Mouse (Mus musculus): ENCODE measurements around the gene Gm7030.
"Not testable (repeated sequence)": the region's sequence is repeated elsewhere in the genome, so short reads cannot be mapped to it uniquely, and the experiment has no call there.

Gene Gm7030

DNA sequence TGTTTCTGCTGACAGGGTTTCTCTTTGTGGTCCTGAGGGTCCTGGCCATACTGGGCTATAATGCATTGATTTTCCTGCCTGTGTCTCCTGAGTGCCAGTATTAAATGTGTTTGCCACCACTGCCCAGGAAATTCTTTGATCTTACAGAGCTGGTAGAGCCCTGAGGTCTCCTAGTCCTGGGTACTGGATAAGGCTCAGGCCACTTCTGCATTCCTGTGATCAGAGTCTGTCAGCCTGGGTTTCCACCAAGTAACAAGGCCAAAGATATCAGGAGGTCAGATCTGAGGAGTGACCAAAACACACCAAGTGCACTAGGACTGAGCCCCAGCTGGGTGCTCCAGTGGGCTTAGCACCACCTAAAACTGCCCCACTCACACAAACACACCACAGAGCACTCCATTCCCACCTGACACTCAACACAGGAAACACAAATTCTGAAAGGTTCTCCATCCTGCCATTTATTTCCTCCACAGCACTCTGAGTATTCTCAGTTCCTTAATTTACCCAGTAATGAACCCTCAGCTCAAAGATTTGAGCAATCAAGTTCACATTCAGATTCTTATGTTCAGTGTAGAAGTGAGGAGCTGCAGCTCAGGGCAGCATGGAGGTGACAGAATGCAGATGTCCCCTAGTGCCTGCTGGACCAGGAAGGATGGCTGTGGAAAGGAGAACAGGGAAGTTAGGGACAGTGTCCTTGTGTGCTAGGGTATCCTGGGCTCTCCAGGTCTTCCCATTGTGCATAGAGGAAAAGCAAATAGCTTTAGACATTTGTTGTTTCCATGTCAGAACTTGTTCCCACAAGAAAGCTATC, 6.4 kb upstream of the Gm7030 start:
- not testable (repeated sequence) for DNase-seq (ENCODE audit: low spot score)

- DNase-seq (ENCODE audit: low spot score), result peak; percentile 83
These were observed 2.5 kb upstream of the Gm7030 start for GRCm38 (mm10) chr17:36131516-36132265.

- not testable (repeated sequence) for DNase-seq (ENCODE audit: low spot score)
These were observed 700 bp downstream of the Gm7030 start for GRCm38 (mm10) chr17:36128525-36128924.

- DNase-seq (ENCODE audit: low spot score), result not testable (repeated sequence)
These were observed 5.1 kb downstream of the Gm7030 start for GRCm38 (mm10) chr17:36124111-36124510.

DNA sequence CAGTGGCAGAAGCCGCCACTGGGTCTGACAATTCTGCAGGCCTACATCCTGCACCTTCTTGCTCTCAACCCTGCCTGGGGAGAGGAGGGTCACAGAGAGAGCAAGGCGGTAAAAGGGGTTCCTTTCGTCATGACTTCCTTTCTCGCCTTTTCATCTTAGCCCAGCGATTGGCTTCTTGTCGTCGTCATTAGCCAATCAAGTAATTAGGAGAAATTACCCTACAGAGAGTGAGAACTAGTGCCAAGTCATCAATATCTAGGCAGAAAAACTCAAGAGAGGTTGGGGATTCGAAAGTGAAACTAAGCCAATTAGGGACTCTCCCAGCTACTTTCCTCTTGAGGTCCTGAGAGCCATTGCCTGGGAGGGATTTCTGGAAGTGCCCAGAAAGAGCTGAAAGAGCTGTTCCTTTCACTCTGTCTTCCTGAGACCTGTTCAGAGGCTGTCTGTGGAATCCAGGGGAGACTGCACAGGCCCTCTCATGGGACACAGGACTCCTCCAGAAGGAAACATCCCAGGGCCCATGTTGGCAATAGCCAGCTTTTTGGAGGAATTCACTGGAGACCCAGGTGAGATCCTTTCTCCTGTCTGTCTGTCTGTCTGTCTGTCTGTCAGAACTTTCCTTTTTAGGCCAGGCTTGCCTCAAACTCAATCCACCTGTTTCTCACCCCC, 7.7 kb downstream of the Gm7030 start, which contains the start of gene Gm19684:
Gm19684 (plus strand) TSS at position 327 of the 669 bp plus-strand sequence.
- not testable (repeated sequence) for DNase-seq (ENCODE audit: low spot score)

- DNase-seq (ENCODE audit: low spot score), result not testable (repeated sequence)
These were observed 8.4 kb downstream of the Gm7030 start for GRCm38 (mm10) chr17:36120839-36121238.

GRCm38 (mm10) chr17:36116545-36116944, 12.7 kb downstream of the Gm7030 start:
- DNase-seq (ENCODE audit: low spot score), result not testable (repeated sequence)

- peak; percentile 70 for DNase-seq (ENCODE audit: low spot score)
These were observed 15.1 kb downstream of the Gm7030 start for GRCm38 (mm10) chr17:36113979-36114593.

GRCm38 (mm10) chr17:36111510-36111868, 17.7 kb downstream of the Gm7030 start:
- not testable (repeated sequence) for DNase-seq (ENCODE audit: low spot score)

DNA sequence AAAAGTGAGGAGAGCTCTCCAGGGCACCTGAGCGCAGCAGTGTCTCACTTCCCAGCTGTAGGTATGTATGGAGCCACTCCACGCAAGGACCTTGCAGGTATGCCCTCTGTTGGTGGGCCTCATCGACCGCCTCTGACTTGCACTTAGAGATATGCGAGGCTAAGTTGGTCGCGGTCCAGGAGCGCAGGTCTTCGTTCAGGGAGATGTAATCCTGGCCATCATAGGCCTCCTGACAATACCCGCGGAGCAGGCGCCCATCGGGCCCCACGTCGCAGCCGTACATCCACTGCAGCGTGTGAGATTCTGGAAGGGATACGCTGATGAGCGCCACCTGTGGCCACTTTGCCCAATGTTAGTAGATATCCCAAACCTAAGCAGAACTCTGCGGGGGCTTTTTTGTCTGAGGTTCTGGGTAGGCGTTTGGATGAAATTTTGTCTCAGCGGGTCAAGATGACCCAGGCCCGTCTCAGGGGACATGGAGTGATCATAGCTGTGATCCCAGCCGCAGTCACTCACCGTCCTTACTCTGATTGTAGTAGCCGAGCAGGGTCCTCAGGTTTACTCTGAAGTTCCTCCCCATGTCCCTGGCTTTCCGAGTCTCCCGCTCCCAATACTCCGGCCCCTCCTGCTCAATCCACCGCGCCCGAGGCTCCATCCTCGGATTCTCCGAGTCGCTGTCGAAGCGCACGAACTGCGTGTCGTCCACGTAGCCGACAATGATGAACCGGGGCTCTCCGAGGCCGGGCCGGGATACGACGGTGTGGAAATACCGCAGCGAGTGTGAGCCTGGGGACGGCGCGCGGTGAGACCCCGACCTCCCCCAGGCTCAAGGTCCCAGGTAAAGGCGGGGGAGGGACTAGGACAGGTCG, 18.4 kb downstream of the Gm7030 start:
- not testable (repeated sequence) for DNase-seq (ENCODE audit: low spot score)

GRCm38 (mm10) chr17:36110129-36110528, 19.1 kb downstream of the Gm7030 start:
- DNase-seq (ENCODE audit: low spot score), result not testable (repeated sequence)

DNA sequence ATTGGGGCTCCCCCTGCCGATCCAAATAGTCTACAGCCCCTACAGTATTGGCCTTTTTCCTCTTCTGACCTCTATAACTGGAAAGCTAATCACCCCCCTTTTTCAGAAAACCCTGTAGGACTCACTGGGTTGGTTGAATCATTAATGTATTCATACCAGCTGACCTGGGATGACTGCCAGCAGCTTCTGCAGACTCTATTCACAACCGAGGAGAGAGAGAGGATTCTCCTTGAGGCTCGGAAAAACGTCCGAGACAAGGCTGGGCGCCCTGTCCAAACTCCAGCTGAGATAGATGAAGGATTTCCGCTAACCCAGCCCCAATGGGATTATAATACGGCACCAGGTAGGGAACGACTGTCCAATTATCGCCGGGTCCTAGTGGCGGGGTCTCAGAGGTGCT, 27.1 kb downstream of the Gm7030 start:
- DNase-seq (ENCODE audit: low spot score), result not testable (repeated sequence)

- not testable (repeated sequence) for DNase-seq (ENCODE audit: low spot score)
These were observed 29.6 kb downstream of the Gm7030 start for GRCm38 (mm10) chr17:36099603-36100002.

GRCm38 (mm10) chr17:36093936-36094335, 35.3 kb downstream of the Gm7030 start:
- no peak for DNase-seq (ENCODE audit: low spot score)

GRCm38 (mm10) chr17:36092520-36092919, 36.7 kb downstream of the Gm7030 start:
- DNase-seq (ENCODE audit: low spot score), result not testable (repeated sequence)

DNA sequence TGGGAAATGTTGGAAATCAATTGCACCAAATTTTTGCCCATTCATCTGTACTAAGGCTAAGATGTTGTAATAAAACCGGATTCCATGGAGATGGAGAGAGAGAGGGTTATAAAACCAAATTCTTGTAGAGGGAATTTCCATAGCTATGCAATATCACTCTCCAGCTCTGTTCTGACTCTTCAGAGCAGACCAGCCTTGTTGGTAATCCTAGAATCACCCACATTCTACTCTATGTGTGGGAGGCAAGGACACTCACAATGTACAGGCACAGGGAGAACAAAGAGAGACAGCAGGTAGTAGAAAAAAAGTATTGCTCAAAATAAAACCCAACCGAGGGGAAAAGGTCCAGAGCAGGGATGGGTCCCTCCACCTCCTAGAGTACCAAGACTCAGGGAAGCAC, 37.3 kb downstream of the Gm7030 start:
- DNase-seq (ENCODE audit: low spot score), result not testable (repeated sequence)

- DNase-seq (ENCODE audit: low spot score), result not testable (repeated sequence)
These were observed 43.2 kb downstream of the Gm7030 start for GRCm38 (mm10) chr17:36085976-36086375.

- DNase-seq (ENCODE audit: low spot score), result no peak
These were observed 45.3 kb downstream of the Gm7030 start for GRCm38 (mm10) chr17:36083870-36084451.

DNA sequence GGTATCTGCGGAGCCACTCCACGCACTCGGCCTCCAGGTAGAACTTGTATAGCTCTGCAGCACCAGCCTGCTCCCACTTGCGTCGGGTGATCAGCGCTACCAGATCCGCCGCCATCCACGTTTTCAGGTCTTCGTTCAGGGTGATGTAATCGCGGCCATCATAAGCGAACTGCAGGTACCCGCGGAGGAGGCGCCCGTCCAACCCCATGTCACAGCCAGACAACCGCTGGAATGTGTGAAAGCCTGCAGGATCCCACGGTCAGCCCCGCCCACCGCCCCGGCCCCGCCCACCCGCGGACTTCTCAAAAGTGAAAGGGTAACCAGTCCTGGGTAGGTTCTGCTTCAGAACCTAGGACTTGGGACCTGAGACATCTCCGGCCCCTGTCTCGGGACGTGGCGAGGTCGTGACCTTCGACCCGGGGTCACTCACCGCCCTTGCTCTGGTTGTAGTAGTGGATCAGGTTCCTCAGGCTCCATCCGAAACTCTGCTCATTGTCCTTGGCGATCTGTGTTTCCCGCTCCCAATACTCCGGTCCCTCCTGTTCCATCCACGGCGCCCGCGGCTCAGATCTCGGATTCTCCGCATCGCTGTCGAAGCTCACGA, 45.9 kb downstream of the Gm7030 start:
- DNase-seq (ENCODE audit: low spot score), result peak; percentile 54
